Mouse (Mus musculus) limb, embryonic 11.5 days (tissue): Measurements from ENCODE around the gene Susd6. TPM values are rescaled to one million over a fixed set of nuclear protein-coding genes. Genes with fewer than 3 reads are reported as not detected.

Source experiments
- ATAC-seq: fragments of 200-750 bp; cut with Nextera tagmentation; 2 replicates; pipeline ENCODE4 v1.8.0; 2017; ENCODE audit warnings: low read depth; ENCODE audit not compliant: insufficient number of reproducible peaks, low FRiP score, low TSS enrichment
- DNase-seq: peaks from one replicate; pipeline ENCODE4 v3.0.0-alpha.2; 2015; ENCODE audit warnings: low spot score
- H3K27ac ChIP-seq: fragments of 300-500 bp; sonication (generic); replicated peaks from 2 replicates; pipeline ENCODE4 v1.5.1; 2014; ENCODE audit warnings: low read depth, mild to moderate bottlenecking, low read length
- H3K27me3 ChIP-seq: fragments of 300-500 bp; sonication (generic); 2 replicates; pipeline ENCODE4 v1.6.1; 2014; ENCODE audit warnings: mild to moderate bottlenecking, low read length, mixed read lengths; ENCODE audit not compliant: control insufficient read depth, insufficient read depth
- H3K36me3 ChIP-seq: fragments of 300-500 bp; sonication (generic); 2 replicates; pipeline ENCODE4 v1.6.1; 2014; ENCODE audit warnings: mild to moderate bottlenecking, low read length, moderate library complexity, mixed read lengths; ENCODE audit not compliant: control insufficient read depth, insufficient read depth
- H3K4me1 ChIP-seq: fragments of 300-500 bp; sonication (generic); 2 replicates; pipeline ENCODE4 v1.6.1; 2014; ENCODE audit warnings: low read length, mixed read lengths; ENCODE audit not compliant: control insufficient read depth, insufficient read depth
- H3K4me2 ChIP-seq: fragments of 300-500 bp; sonication (generic); 2 replicates; pipeline ENCODE4 v1.6.1; 2014; ENCODE audit warnings: low read depth, mild to moderate bottlenecking, moderate library complexity; ENCODE audit not compliant: severe bottlenecking
- H3K4me3 ChIP-seq: fragments of 300-500 bp; sonication (generic); 2 replicates; pipeline ENCODE4 v1.5.1; 2014; ENCODE audit warnings: low read depth, low read length
- H3K9ac ChIP-seq: fragments of 300-500 bp; sonication (generic); 2 replicates; pipeline ENCODE4 v1.6.1; 2014; ENCODE audit warnings: mild to moderate bottlenecking, low read length
- H3K9me3 ChIP-seq: fragments of 300-500 bp; sonication (generic); 2 replicates; pipeline ENCODE4 v1.6.1; 2016; ENCODE audit warnings: low read length; ENCODE audit not compliant: control insufficient read depth
- WGBS: fragments of 180-500 bp; shearing (Covaris S2); extraction: QIAGEN DNeasy Blood & Tissue Kit; methylation state at CpG from one replicate; pipeline ENCODE4 v1.1.7; 2014; 5-methylcytosine and 5-hydroxymethylcytosine counted together
- polyA plus RNA-seq: library from polyadenylated mRNA; unstranded; fragments of >200 nt; fragmentation: Nextera tagmentation; extraction: Ambion mirVana; gene quantifications from 2 replicates; pipeline ENCODE4 v1.2.1, GENCODE M21; 2014

Gene Susd6
- polyA plus RNA-seq, 1 experiment from 2014 or later, result 14.3 TPM

GRCm38 (mm10) chr12:80779760-80780159 lies 10.6 kb upstream of the Susd6 start:
- no peaks in the 10 kb centered on the region for H3K9me3 ChIP-seq
- no peak for ATAC-seq
- DNase-seq, result no peak
- H3K4me2 ChIP-seq, result no peak overlapping the region
- H3K27ac ChIP-seq, result no peak overlapping the region
- H3K27me3 ChIP-seq, result no peaks in the 10 kb centered on the region
- H3K9ac ChIP-seq, result no peak overlapping the region
- H3K4me3 ChIP-seq, result no peak overlapping the region
- WGBS, result 92% methylated on average over 4 of the region's 4 CpGs
- no peaks in the 10 kb centered on the region for H3K4me1 ChIP-seq
- H3K36me3 ChIP-seq, result no peaks in the 10 kb centered on the region

GRCm38 (mm10) chr12:80782190-80782589 lies 8.1 kb upstream of the Susd6 start:
- Histone ChIP-seq H3K4me2 (no peak overlapping the region), H3K27ac (no peak overlapping the region), H3K36me3 (no peaks in the 10 kb centered on the region), H3K27me3 (no peaks in the 10 kb centered on the region), H3K9ac (no peak overlapping the region), H3K9me3 (no peaks in the 10 kb centered on the region), H3K4me3 (no peak overlapping the region), H3K4me1 (no peaks in the 10 kb centered on the region)
- no peak for DNase-seq
- no peak for ATAC-seq
- 86% methylated on average over 3 of the region's 3 CpGs for WGBS

GRCm38 (mm10) chr12:80782892-80783291 lies 7.4 kb upstream of the Susd6 start:
- Histone ChIP-seq H3K4me2 (no peak overlapping the region), H3K9me3 (no peaks in the 10 kb centered on the region), H3K4me3 (no peak overlapping the region), H3K27me3 (no peaks in the 10 kb centered on the region), H3K4me1 (no peaks in the 10 kb centered on the region), H3K27ac (no peak overlapping the region), H3K9ac (no peak overlapping the region), H3K36me3 (no peaks in the 10 kb centered on the region)
- ATAC-seq, result no peak
- 41% methylated on average over 3 of the region's 3 CpGs for WGBS
- no peak for DNase-seq

GRCm38 (mm10) chr12:80783889-80784288 lies 6.4 kb upstream of the Susd6 start:
- Histone ChIP-seq H3K27me3 (no peaks in the 10 kb centered on the region), H3K27ac (no peak overlapping the region), H3K4me2 (no peak overlapping the region), H3K36me3 (no peaks in the 10 kb centered on the region), H3K9ac (no peak overlapping the region), H3K9me3 (no peaks in the 10 kb centered on the region), H3K4me1 (no peaks in the 10 kb centered on the region), H3K4me3 (no peak overlapping the region)
- 69% methylated on average over 1 of the region's 1 CpGs for WGBS
- no peak for ATAC-seq
- DNase-seq, result no peak

GRCm38 (mm10) chr12:80785005-80785404 lies 5.3 kb upstream of the Susd6 start:
- no peak overlapping the region for H3K4me2 ChIP-seq
- peaks cover 2% of the 10 kb centered on the region; the same call in 1 of the 2 replicates for H3K4me1 ChIP-seq
- no peak for ATAC-seq
- 88% methylated on average over 5 of the region's 5 CpGs for WGBS
- H3K27ac ChIP-seq, result no peak overlapping the region
- H3K27me3 ChIP-seq, result no peaks in the 10 kb centered on the region
- DNase-seq, result no peak
- no peaks in the 10 kb centered on the region for H3K9me3 ChIP-seq
- no peak overlapping the region for H3K9ac ChIP-seq
- no peak overlapping the region for H3K4me3 ChIP-seq
- no peaks in the 10 kb centered on the region for H3K36me3 ChIP-seq

- H3K9me3 ChIP-seq, result no peaks in the 10 kb centered on the region
- DNase-seq (no peak), ATAC-seq (no peak)
- no peak overlapping the region for H3K9ac ChIP-seq
- H3K27ac ChIP-seq, result no peak overlapping the region
- H3K4me2 ChIP-seq, result no peak overlapping the region
- H3K4me3 ChIP-seq, result no peak overlapping the region
- no peaks in the 10 kb centered on the region for H3K27me3 ChIP-seq
- 94% methylated on average over 4 of the region's 4 CpGs for WGBS
- H3K4me1 ChIP-seq, result peaks cover 2% of the 10 kb centered on the region; the same call in 1 of the 2 replicates
- no peaks in the 10 kb centered on the region for H3K36me3 ChIP-seq
Measured at GRCm38 (mm10) chr12:80785597-80785996, 4.7 kb upstream of the Susd6 start.

GRCm38 (mm10) chr12:80786591-80786990 lies 3.7 kb upstream of the Susd6 start:
- Histone ChIP-seq H3K4me1 (peaks cover 2% of the 10 kb centered on the region; the same call in 1 of the 2 replicates), H3K27me3 (no peaks in the 10 kb centered on the region), H3K27ac (no peak overlapping the region), H3K4me2 (no peak overlapping the region), H3K9ac (no peak overlapping the region), H3K9me3 (no peaks in the 10 kb centered on the region), H3K36me3 (no peaks in the 10 kb centered on the region), H3K4me3 (no peak overlapping the region)
- 76% methylated on average over 1 of the region's 1 CpGs for WGBS
- DNase-seq (no peak), ATAC-seq (no peak)

GRCm38 (mm10) chr12:80787604-80788003 lies 2.7 kb upstream of the Susd6 start:
- H3K27ac ChIP-seq, result no peak overlapping the region
- H3K27me3 ChIP-seq, result no peaks in the 10 kb centered on the region
- no peak overlapping the region for H3K9ac ChIP-seq
- H3K4me3 ChIP-seq, result no peak overlapping the region
- no peaks in the 10 kb centered on the region for H3K9me3 ChIP-seq
- whole genome bisulfite sequencing, result 46% methylated on average over 11 of the region's 11 CpGs
- no peak overlapping the region for H3K4me2 ChIP-seq
- ATAC-seq (no peak), DNase-seq (no peak)
- peaks cover 2% of the 10 kb centered on the region; the same call in 1 of the 2 replicates for H3K4me1 ChIP-seq
- no peaks in the 10 kb centered on the region for H3K36me3 ChIP-seq

GRCm38 (mm10) chr12:80788188-80788587 lies 2.1 kb upstream of the Susd6 start:
- Histone ChIP-seq H3K27me3 (no peaks in the 10 kb centered on the region), H3K9me3 (no peaks in the 10 kb centered on the region)

More at GRCm38 (mm10) chr12:80788188-80788587, 2.1 kb upstream of the Susd6 start:
- WGBS, result 81% methylated on average over 3 of the region's 3 CpGs
- ATAC-seq (no peak), DNase-seq (no peak)
- Histone ChIP-seq H3K36me3 (no peaks in the 10 kb centered on the region), H3K4me1 (peaks cover 2% of the 10 kb centered on the region; the same call in 1 of the 2 replicates), H3K27ac (no peak overlapping the region), H3K4me3 (no peak overlapping the region), H3K4me2 (no peak overlapping the region), H3K9ac (no peak overlapping the region)
